Mouse (Mus musculus): Measurements from ENCODE around the gene Gm21983.

Gene Gm21983

DNA sequence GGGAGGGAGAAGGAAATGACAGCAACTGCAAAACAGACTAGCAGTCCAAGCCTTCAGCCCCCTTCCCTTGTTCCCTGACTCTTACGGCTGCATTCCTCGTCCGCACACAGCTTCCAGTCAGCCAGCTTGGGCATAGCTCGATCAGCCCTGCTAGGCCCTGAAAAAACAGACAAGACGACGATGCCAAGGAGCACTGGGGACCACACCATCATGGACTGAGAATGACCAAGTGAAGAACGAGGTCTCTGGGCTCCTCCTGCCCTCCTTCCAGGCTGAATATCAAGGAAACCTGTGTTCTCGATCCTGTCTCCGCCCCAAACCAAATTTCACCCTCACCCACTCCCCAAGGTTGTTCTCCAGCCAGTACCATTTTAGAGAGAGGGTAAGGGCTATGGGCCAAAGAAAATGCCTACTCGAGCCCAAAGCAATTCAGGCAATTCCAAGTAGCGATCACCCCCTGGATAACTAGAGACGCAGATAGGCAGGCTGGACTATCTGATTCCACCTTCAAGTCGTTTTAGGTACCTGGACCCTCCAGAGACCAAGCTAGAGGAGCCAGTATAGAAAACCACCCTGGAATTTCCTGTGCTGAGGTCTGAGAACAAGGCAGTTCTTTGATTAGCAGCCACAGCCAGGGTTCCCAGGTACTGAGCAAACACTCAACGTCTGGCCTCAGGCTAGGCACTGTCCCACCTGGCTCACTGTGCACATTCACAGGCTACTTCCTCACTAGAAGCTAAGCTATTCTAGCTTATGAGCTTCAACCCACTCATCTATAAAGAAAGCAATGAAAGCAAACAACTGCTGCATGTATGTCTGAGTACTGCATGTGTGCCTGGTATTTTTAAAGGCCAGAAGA lies at the start of gene Gm21983, which contains the start of gene Mia:
TSS of gene Gm21983 (minus strand) at position 250 of the 859 bp plus-strand sequence.
TSS of gene Mia (minus strand) at position 321 of the 859 bp plus-strand sequence.
- DNase-seq (ENCODE audit: extremely low read depth, insufficient read length, low spot score), result no peak

- no peak for DNase-seq (ENCODE audit: extremely low read depth, insufficient read length, low spot score)
Measured at GRCm38 (mm10) chr7:27228865-27229264, 48.0 kb upstream of the Gm21983 start.

- DNase-seq (ENCODE audit: extremely low read depth, insufficient read length, low spot score), result peak; percentile 89
Measured at GRCm38 (mm10) chr7:27228281-27228821, 47.5 kb upstream of the Gm21983 start, which contains the start of gene Itpkc. TSS of gene Itpkc (minus strand) at chr7:27228661.

DNA sequence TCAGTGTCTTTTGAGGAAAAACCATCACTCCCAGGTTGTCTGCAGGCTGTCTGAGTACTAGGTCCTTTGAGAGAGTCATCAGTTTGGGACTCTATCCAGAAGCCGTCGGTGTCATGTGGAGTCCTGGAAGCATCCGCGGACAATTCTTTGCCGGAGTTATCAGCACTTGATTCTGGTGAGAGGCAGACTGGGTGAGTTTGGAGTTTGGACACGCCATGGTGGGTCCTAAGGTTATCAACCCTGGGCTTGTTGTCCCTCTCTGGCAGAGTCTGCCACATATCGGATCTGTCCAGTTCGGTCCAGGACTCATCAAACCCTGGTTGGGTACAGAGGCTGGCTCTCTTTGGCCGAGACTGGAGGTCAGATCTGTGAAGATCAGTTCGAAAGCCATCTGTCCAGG lies 46.8 kb upstream of the Gm21983 start:
- no peak for DNase-seq (ENCODE audit: extremely low read depth, insufficient read length, low spot score)

GRCm38 (mm10) chr7:27227276-27227675 lies 46.4 kb upstream of the Gm21983 start:
- no peak for DNase-seq (ENCODE audit: extremely low read depth, insufficient read length, low spot score)

DNA sequence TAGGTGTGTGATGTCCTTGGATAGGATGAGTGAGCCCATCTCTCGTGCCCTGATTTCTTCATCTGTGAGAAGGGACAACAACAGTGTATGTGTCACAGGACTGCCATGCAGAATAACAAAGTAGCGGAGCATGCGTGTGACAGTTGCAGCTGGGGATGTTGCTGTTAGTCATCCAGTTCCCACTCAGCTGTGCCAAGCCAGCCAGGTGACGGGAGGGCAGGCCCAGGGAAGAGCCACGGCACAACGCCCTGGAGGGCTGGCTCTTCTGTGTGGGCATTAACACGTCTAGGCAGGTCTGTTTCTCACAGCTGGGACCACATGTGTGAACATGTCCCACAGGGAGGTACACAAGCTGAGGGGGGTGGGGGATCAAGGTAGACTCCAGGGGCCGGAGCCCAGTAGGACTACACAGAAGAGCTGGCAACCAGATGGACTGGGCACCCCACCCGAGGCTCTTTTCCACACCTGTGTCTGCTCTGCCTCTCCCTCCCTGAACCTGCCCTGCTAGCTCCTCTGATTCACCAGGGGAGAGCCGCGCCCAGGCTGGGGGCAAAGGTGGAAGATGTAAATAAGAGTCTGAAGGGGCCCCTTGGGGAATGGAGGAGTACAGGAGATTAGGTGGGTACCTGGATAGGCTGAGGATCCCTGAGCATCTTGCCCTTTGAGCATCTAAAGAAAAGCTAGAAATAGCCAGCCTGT lies 44.1 kb upstream of the Gm21983 start:
- DNase-seq (ENCODE audit: extremely low read depth, insufficient read length, low spot score), result peak; percentile 41

DNA sequence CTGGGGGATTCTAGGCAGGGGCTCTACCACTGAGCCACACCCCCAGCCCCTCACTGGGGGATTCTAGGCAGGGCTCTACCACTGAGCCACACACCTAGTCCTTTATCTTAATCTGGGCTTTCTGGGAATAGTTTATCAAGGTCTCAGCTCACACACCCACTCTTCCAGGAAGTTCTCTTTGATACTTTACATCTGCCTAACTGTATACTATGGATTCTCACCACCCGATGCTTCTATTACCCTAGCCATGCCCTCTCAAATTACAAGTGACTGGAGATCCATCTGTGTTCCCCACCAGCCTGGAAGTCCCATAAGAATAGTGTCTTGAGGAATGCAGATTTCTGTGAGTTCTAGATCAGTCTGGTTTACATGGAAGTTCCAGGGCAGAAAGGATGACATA lies 41.7 kb upstream of the Gm21983 start:
- no peak for DNase-seq (ENCODE audit: extremely low read depth, insufficient read length, low spot score)

- DNase-seq (ENCODE audit: extremely low read depth, insufficient read length, low spot score), result no peak
Measured at GRCm38 (mm10) chr7:27221939-27222338, 41.1 kb upstream of the Gm21983 start.

GRCm38 (mm10) chr7:27219937-27220336 lies 39.1 kb upstream of the Gm21983 start:
- DNase-seq (ENCODE audit: extremely low read depth, insufficient read length, low spot score), result no peak

- peak; percentile 71 for DNase-seq (ENCODE audit: extremely low read depth, insufficient read length, low spot score)
Measured at GRCm38 (mm10) chr7:27218586-27218985, 37.7 kb upstream of the Gm21983 start.

- no peak for DNase-seq (ENCODE audit: extremely low read depth, insufficient read length, low spot score)
Measured at GRCm38 (mm10) chr7:27212626-27213025, 31.7 kb upstream of the Gm21983 start.

GRCm38 (mm10) chr7:27203730-27204449 lies 23.0 kb upstream of the Gm21983 start:
- DNase-seq (ENCODE audit: extremely low read depth, insufficient read length, low spot score), result no peak

DNA sequence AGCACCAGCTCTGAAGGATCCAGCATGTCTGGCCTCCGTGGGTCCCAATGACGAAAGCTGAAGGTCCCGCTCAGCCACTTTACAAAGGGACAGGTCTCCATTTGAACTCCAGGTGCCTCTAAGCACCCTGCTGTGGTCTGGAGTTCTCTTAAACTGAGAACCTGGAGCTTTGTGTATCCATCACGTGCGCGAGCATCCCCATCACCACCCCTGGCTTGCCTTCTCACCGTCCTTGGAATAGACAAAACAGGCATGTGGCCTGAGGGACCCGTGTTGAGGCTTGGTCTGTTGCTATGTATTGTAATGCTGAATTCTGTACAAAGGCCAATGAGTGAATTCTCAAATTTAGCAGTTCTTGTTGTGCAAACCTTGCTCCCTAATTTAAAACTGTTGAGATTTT lies 17.9 kb upstream of the Gm21983 start:
- no peak for DNase-seq (ENCODE audit: extremely low read depth, insufficient read length, low spot score)

- DNase-seq (ENCODE audit: extremely low read depth, insufficient read length, low spot score), result no peak
Measured at GRCm38 (mm10) chr7:27198355-27198754, 17.5 kb upstream of the Gm21983 start.

GRCm38 (mm10) chr7:27197634-27198033 lies 16.7 kb upstream of the Gm21983 start:
- no peak for DNase-seq (ENCODE audit: extremely low read depth, insufficient read length, low spot score)

DNA sequence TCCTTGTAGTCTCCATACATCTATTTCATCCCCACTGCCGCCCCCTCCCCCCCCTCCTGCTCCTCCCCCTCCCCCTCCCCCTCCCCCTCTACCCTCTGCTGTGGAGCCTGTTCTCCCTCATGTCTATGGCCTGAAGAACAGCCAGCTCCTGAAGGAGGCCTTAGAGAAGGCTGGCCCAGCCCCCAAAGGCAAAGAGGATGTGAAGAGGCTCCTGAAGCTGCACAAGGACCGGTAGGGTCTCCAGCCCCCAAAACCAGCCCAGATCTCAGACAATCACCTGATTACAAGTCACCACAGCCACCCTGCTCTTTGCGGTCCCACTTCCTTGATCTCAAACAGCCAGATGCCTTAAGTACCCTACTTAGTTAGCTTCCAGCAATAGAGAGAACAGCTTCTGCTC lies 16.2 kb upstream of the Gm21983 start:
- DNase-seq (ENCODE audit: extremely low read depth, insufficient read length, low spot score), result no peak

DNA sequence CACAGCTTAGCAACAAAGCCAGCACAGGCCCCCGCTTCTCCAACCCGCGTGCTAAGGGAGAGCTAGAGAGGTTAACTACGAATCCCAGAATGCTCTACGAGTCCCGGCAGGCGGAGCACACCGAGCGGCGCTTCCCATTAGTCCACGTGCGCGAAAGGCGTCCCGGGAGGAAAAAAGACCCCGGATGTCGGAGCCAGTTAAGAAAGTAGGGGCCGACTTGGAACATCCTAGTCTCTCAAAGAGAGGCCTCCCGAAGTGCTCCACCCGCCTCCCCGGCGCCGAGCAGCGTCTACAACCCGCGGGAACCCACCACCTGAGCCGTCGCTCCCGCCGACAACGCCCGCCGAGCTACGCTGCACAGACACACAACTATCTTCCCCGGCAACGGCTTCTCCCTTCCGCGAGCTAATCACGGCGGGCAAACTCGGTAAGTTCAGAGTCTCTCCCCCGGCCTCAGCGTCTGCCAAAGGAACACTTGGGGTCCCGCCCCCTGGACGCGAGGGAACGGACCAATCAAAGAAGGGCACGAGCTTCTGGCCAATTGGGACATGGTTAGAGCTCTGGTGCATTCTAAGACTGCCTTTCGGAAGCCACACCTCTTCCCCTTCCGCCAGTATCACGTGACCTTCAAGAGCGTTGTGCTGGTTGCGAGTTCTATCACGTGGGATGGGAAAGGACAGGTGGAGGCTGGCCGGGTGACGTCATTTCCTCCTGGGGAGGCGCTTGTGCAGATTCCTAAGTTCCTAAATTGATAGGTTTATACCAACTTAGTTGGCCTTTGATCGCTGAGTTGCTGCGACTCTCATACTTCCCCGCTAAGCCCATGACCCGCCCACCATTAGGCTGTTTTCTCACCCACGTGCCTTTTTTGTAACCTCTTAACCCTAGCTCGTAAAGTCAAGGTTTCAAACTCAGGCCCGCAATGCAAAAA lies 15.1 kb upstream of the Gm21983 start, which contains the start of the genes BC024978 and Snrpa:
TSS of gene BC024978 (plus strand) at position 101 of the 931 bp plus-strand sequence.
TSS of gene Snrpa (minus strand) at position 591 of the 931 bp plus-strand sequence.
- DNase-seq (ENCODE audit: extremely low read depth, insufficient read length, low spot score), result peak; percentile 93

GRCm38 (mm10) chr7:27193731-27194130 lies 12.8 kb upstream of the Gm21983 start:
- DNase-seq (ENCODE audit: extremely low read depth, insufficient read length, low spot score), result no peak

DNA sequence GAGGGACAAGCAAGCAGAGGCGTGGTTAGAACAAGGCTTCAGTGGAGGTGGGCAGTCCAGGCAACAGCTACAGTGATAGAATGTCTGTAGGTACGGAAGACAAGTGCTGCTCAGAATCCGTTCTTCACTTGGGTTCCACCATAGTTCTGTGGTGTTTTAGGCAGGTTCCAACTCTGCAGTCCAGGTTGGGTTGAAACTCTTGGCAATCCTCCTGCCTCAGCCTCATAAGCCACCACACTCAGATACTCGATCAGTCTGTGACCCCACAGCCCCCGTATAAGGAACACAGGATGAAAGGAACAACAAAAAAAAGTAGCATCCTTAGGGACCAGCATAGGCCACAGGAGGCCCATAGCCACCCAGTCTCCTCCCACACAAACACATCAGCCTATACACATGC lies 11.5 kb upstream of the Gm21983 start:
- DNase-seq (ENCODE audit: extremely low read depth, insufficient read length, low spot score), result no peak

All from 3134 (cell line).